10 mouse cellular contexts compared by ENCODE assay signal in the genomic region with DNA sequence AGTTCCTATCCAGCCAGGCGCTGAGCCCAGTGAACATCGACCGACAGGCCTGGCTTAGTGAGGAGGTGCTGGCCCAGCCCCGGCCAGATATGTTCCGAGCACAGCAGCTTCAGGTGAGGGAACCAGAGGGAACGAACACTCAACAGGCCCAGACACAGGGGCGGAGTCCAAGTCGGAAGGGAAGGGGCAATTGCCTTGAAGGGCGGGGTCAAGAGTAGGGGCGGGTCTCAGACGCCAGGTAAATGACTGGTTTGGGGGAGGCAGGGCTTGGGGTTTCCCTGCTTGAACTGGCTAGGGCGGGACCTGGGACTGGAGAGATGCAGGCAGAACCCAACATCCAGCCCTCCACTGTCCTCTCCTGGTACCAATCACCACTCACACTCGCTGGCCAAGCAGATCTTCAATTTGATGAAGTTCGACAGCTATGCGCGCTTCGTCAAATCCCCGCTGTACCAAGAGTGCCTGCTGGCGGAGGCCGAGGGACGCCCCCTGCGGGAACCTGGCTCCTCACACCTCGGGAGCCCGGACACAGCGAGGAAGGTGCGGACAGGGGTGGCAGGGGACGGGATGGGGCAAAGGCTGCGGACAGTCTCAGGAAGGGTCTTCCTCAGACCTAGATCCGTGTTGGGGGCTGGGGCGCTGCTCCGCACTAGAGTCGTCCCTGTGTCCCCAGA. TPM values are rescaled to one million over a fixed set of nuclear protein-coding genes. Genes with fewer than 3 reads are reported as not detected.
DNase-seq lines count a peak whose midpoint lies in the region; ATAC-seq and TF ChIP-seq lines count a peak whose summit lies in the region.
"Had no signal": no experiment of that assay in that cellular context is flagged by ENCODE, and none has a peak within 500 bp of the region (broad histone marks: within the 10 kb centered on the region; RNA-seq: fewer than 3 reads in every experiment).

No protein-coding gene starts in this region.

- H3K27me3 ChIP-seq in liver, embryonic 11.5 days (replicated peaks; ENCODE audit: control insufficient read depth, insufficient read depth, low read length): peaks cover 14% of the 10 kb centered on the region
- H3K27me3 ChIP-seq in liver, postnatal 0 days (ENCODE audit: insufficient read depth, low read length): no peaks in the 10 kb centered on the region
- peaks cover 22% of the 10 kb centered on the region for H3K27me3 ChIP-seq in intestine, embryonic 16.5 days (replicated peaks; ENCODE audit: control insufficient read depth, insufficient read depth, low read length)
- peaks cover 37% of the 10 kb centered on the region for H3K27me3 ChIP-seq in limb, embryonic 14.5 days (ENCODE audit: control insufficient read depth, insufficient read depth, low read length)
- H3K27me3 ChIP-seq in thymus, adult 2 months (ENCODE audit: control insufficient read depth, insufficient read depth, low read length): no peaks in the 10 kb centered on the region

- DNase-seq in liver, embryonic 11.5 days (ENCODE audit: low spot score): no peak
- no peak for DNase-seq in liver, postnatal 0 days
- DNase-seq in embryo, embryonic 11 days: peak; percentile 23
- no peak for DNase-seq in limb, embryonic 14.5 days (ENCODE audit: low spot score)
- DNase-seq in spleen, postnatal 36 days (ENCODE audit: low spot score in 2 of 2): no peak
- DNase-seq in yolk sac, embryonic 10.5 days (ENCODE audit: low spot score): no peak
- DNase-seq in thymus, adult 2 months: no peak
- DNase-seq: right cerebral cortex, postnatal 4 days had no signal

- TF ChIP-seq POLR2A in limb, embryonic 14.5 days (IDR thresholded peaks at IDR 0.05; ENCODE audit: borderline replicate concordance, extremely low read depth, insufficient read depth, insufficient read length): no peak
- TF ChIP-seq POLR2A in thymus, adult 2 months (IDR thresholded peaks at IDR 0.05; ENCODE audit: control insufficient read depth, extremely low read depth, insufficient read depth, low read length, poor library complexity): no peak

- 0 out of 2 replicates have a peak overlapping the region, but pooled peaks have one; percentile 3 for H3K4me2 ChIP-seq in liver, embryonic 11.5 days
- no peak overlapping the region for H3K4me2 ChIP-seq in liver, postnatal 0 days (ENCODE audit: low read depth, low read length)
- 0 out of 2 replicates have a peak overlapping the region, but pooled peaks have one; percentile 7 for H3K4me2 ChIP-seq in intestine, embryonic 16.5 days (ENCODE audit: low read depth, low read length)
- peak overlapping the region; percentile 31 for H3K4me2 ChIP-seq in limb, embryonic 14.5 days (replicated peaks; ENCODE audit: low read depth, low read length, severe bottlenecking)
- H3K4me2 ChIP-seq: hindbrain, embryonic 15.5 days had no signal

- no peak for TF ChIP-seq EP300 in liver, postnatal 0 days (IDR thresholded peaks at IDR 0.05; ENCODE audit: low read depth)

- H3K9me3 ChIP-seq in liver, embryonic 11.5 days (ENCODE audit: control insufficient read depth, low read length): no peaks in the 10 kb centered on the region
- H3K9me3 ChIP-seq in liver, postnatal 0 days (ENCODE audit: low read length): no peaks in the 10 kb centered on the region
- no peaks in the 10 kb centered on the region for H3K9me3 ChIP-seq in intestine, embryonic 16.5 days (ENCODE audit: control insufficient read depth, low read length)
- no peaks in the 10 kb centered on the region for H3K9me3 ChIP-seq in limb, embryonic 14.5 days (ENCODE audit: control insufficient read depth, low read length)
- H3K9me3 ChIP-seq: hindbrain, embryonic 15.5 days had no signal

- no peak overlapping the region for H3K27ac ChIP-seq in liver, embryonic 11.5 days (ENCODE audit: low read depth, low read length)
- no peak overlapping the region for H3K27ac ChIP-seq in liver, postnatal 0 days (ENCODE audit: low read depth)
- no peak overlapping the region for H3K27ac ChIP-seq in intestine, embryonic 16.5 days (ENCODE audit: low read length)
- H3K27ac ChIP-seq in limb, embryonic 14.5 days (replicated peaks; ENCODE audit: low read depth, low read length): no peak overlapping the region
- H3K27ac ChIP-seq in thymus, adult 2 months (ENCODE audit: control insufficient read depth, insufficient read depth, low read length): no peak overlapping the region
- H3K27ac ChIP-seq: hindbrain, embryonic 15.5 days had no signal

- H3K4me1 ChIP-seq in liver, embryonic 11.5 days (replicated peaks; ENCODE audit: control insufficient read depth, insufficient read depth, low read length): no peaks in the 10 kb centered on the region
- H3K4me1 ChIP-seq in liver, postnatal 0 days (ENCODE audit: insufficient read depth): peaks cover 10% of the 10 kb centered on the region
- H3K4me1 ChIP-seq in intestine, embryonic 16.5 days (ENCODE audit: control insufficient read depth, insufficient read depth, low read length): peaks cover 14% of the 10 kb centered on the region
- no peaks in the 10 kb centered on the region for H3K4me1 ChIP-seq in limb, embryonic 14.5 days (ENCODE audit: control insufficient read depth, insufficient read depth, low read length)
- peaks cover 17% of the 10 kb centered on the region for H3K4me1 ChIP-seq in thymus, adult 2 months (replicated peaks; ENCODE audit: control insufficient read depth, insufficient read depth, low read length)
- H3K4me1 ChIP-seq: hindbrain, embryonic 15.5 days had no signal

- TF ChIP-seq CTCF in liver, postnatal 0 days (IDR thresholded peaks at IDR 0.05; ENCODE audit: low read depth): no peak
- no peak for TF ChIP-seq CTCF in thymus, adult 2 months (IDR thresholded peaks at IDR 0.05; ENCODE audit: borderline replicate concordance, control insufficient read depth, extremely low read depth, insufficient read depth, low read length, poor library complexity)

- no peaks in the 10 kb centered on the region for H3K36me3 ChIP-seq in liver, embryonic 11.5 days (ENCODE audit: control insufficient read depth, insufficient read depth, low read length)
- H3K36me3 ChIP-seq in liver, postnatal 0 days (replicated peaks; ENCODE audit: insufficient read depth, low read length): peaks cover 4% of the 10 kb centered on the region; the same call in 1 of the 2 replicates
- no peaks in the 10 kb centered on the region for H3K36me3 ChIP-seq in intestine, embryonic 16.5 days (ENCODE audit: control insufficient read depth, insufficient read depth, low read length)
- H3K36me3 ChIP-seq in limb, embryonic 14.5 days (ENCODE audit: control insufficient read depth, insufficient read depth, low read length): no peaks in the 10 kb centered on the region
- H3K36me3 ChIP-seq in thymus, adult 2 months (ENCODE audit: control insufficient read depth, insufficient read depth, low read length): peaks cover 59% of the 10 kb centered on the region
- H3K36me3 ChIP-seq: hindbrain, embryonic 15.5 days had no signal

- no peak overlapping the region for H3K4me3 ChIP-seq in liver, embryonic 11.5 days (ENCODE audit: low read depth, low read length)
- H3K4me3 ChIP-seq in liver, postnatal 0 days (ENCODE audit: low read depth, low read length): no peak overlapping the region
- peak overlapping the region; percentile 12; the same call in 1 of the 2 replicates for H3K4me3 ChIP-seq in intestine, embryonic 16.5 days (ENCODE audit: low read length)
- H3K4me3 ChIP-seq in limb, embryonic 14.5 days (replicated peaks; ENCODE audit: low read length): no peak overlapping the region
- H3K4me3 ChIP-seq in thymus, adult 2 months (ENCODE audit: control insufficient read depth, insufficient read depth, low read length): no peak overlapping the region
- H3K4me3 ChIP-seq: hindbrain, embryonic 15.5 days had no signal

- no peak for ATAC-seq in liver, embryonic 11.5 days (replicated peaks; ENCODE audit: low FRiP score)
- no peak for ATAC-seq in liver, postnatal 0 days
- peak; percentile 45 for ATAC-seq in intestine, embryonic 16.5 days
- no peak for ATAC-seq in limb, embryonic 14.5 days (ENCODE audit: low FRiP score, low read depth)

- WGBS in liver, embryonic 11.5 days: 46% methylated on average over 32 of the region's 32 CpGs
- 65% methylated on average over 32 of the region's 32 CpGs for WGBS in liver, postnatal 0 days (ENCODE audit: insufficient replicate concordance)
- 4% methylated on average over 32 of the region's 32 CpGs for WGBS in intestine, embryonic 16.5 days
- WGBS in limb, embryonic 14.5 days: 6% methylated on average over 27 of the region's 32 CpGs
- 92% methylated on average over 32 of the region's 32 CpGs for WGBS in thymus, adult 2 months

- no peak overlapping the region for H3K9ac ChIP-seq in liver, embryonic 11.5 days (ENCODE audit: low read depth, low read length)
- no peak overlapping the region for H3K9ac ChIP-seq in liver, postnatal 0 days (replicated peaks)
- H3K9ac ChIP-seq in intestine, embryonic 16.5 days (ENCODE audit: low read depth, low read length): no peak overlapping the region
- H3K9ac ChIP-seq in limb, embryonic 14.5 days (ENCODE audit: low read depth, low read length, severe bottlenecking): 0 out of 2 replicates have a peak overlapping the region, but pooled peaks have one; percentile 16
- H3K9ac ChIP-seq: hindbrain, embryonic 15.5 days had no signal

RNA-seq across cellular contexts. Expression of a gene that starts 9.5 kb away (rescaled TPM):
- 1.2 and 1.9 TPM in 2 replicates for polyA plus RNA-seq in liver, embryonic 11.5 days (2014; fragmentation: Nextera tagmentation; extraction: Ambion mirVana)
- 2.8 and 3.1 TPM in 2 replicates for polyA plus RNA-seq in liver, postnatal 0 days (2015; fragmentation: Nextera tagmentation; extraction: Ambion mirVana)
- polyA plus RNA-seq in intestine, embryonic 16.5 days (2015; fragmentation: Nextera tagmentation; extraction: Ambion mirVana): 0.93 and 1.1 TPM in 2 replicates
- 1.8 and 1.9 TPM in 2 replicates for polyA plus RNA-seq in limb, embryonic 14.5 days (2012; rRNA removed)
- polyA plus RNA-seq in limb, embryonic 14.5 days (2014; fragmentation: Nextera tagmentation; extraction: Ambion mirVana): 1.3 and 2.4 TPM in 2 replicates
- polyA plus RNA-seq in thymus, adult 2 months (2012; rRNA removed): 179 and 220 TPM in 2 replicates

RNA-seq across cellular contexts. Expression of a gene that starts 16.5 kb away (rescaled TPM):
- polyA plus RNA-seq in liver, embryonic 11.5 days (2014; fragmentation: Nextera tagmentation; extraction: Ambion mirVana): 120 and 121 TPM in 2 replicates
- polyA plus RNA-seq in liver, postnatal 0 days (2015; fragmentation: Nextera tagmentation; extraction: Ambion mirVana): 50.5 and 56.0 TPM in 2 replicates
- 121 and 130 TPM in 2 replicates for polyA plus RNA-seq in intestine, embryonic 16.5 days (2015; fragmentation: Nextera tagmentation; extraction: Ambion mirVana)
- 84.4 and 101 TPM in 2 replicates for polyA plus RNA-seq in limb, embryonic 14.5 days (2012; rRNA removed)
- 92.9 and 101 TPM in 2 replicates for polyA plus RNA-seq in limb, embryonic 14.5 days (2014; fragmentation: Nextera tagmentation; extraction: Ambion mirVana)
- polyA plus RNA-seq in thymus, adult 2 months (2012; rRNA removed): 134 and 139 TPM in 2 replicates

RNA-seq across cellular contexts. Expression of a gene that starts 18.9 kb away (rescaled TPM):
- not detected in 2 replicates for polyA plus RNA-seq in liver, embryonic 11.5 days (2014; fragmentation: Nextera tagmentation; extraction: Ambion mirVana)
- not detected in 2 replicates for polyA plus RNA-seq in liver, postnatal 0 days (2015; fragmentation: Nextera tagmentation; extraction: Ambion mirVana)
- 0.07 TPM in 1 of 2 replicates, not detected in the other for polyA plus RNA-seq in intestine, embryonic 16.5 days (2015; fragmentation: Nextera tagmentation; extraction: Ambion mirVana)
- polyA plus RNA-seq in limb, embryonic 14.5 days (2012; rRNA removed): not detected in 2 replicates
- polyA plus RNA-seq in limb, embryonic 14.5 days (2014; fragmentation: Nextera tagmentation; extraction: Ambion mirVana): not detected in 2 replicates
- 0.83 and 6.0 TPM in 2 replicates for polyA plus RNA-seq in thymus, adult 2 months (2012; rRNA removed)

RNA-seq across cellular contexts. Expression of a gene that starts 36.0 kb away (rescaled TPM):
- polyA plus RNA-seq in liver, embryonic 11.5 days (2014; fragmentation: Nextera tagmentation; extraction: Ambion mirVana): not detected in 2 replicates
- not detected in 2 replicates for polyA plus RNA-seq in liver, postnatal 0 days (2015; fragmentation: Nextera tagmentation; extraction: Ambion mirVana)
- polyA plus RNA-seq in intestine, embryonic 16.5 days (2015; fragmentation: Nextera tagmentation; extraction: Ambion mirVana): not detected in 2 replicates
- 0.52 TPM in 1 of 2 replicates, not detected in the other for polyA plus RNA-seq in limb, embryonic 14.5 days (2012; rRNA removed)
- polyA plus RNA-seq in limb, embryonic 14.5 days (2014; fragmentation: Nextera tagmentation; extraction: Ambion mirVana): not detected in 2 replicates
- polyA plus RNA-seq in thymus, adult 2 months (2012; rRNA removed): not detected in 2 replicates

RNA-seq across cellular contexts. Expression of a gene that starts 47.5 kb away (rescaled TPM):
- polyA plus RNA-seq in liver, embryonic 11.5 days (2014; fragmentation: Nextera tagmentation; extraction: Ambion mirVana): 62.3 and 63.4 TPM in 2 replicates
- polyA plus RNA-seq in liver, postnatal 0 days (2015; fragmentation: Nextera tagmentation; extraction: Ambion mirVana): 403 and 418 TPM in 2 replicates
- polyA plus RNA-seq in intestine, embryonic 16.5 days (2015; fragmentation: Nextera tagmentation; extraction: Ambion mirVana): 1.1 and 4.0 TPM in 2 replicates
- polyA plus RNA-seq in limb, embryonic 14.5 days (2012; rRNA removed): 0.09 and 0.11 TPM in 2 replicates
- not detected in 2 replicates for polyA plus RNA-seq in limb, embryonic 14.5 days (2014; fragmentation: Nextera tagmentation; extraction: Ambion mirVana)
- 0.39 and 1.6 TPM in 2 replicates for polyA plus RNA-seq in thymus, adult 2 months (2012; rRNA removed)

Comparison
In these comparisons a context has a peak if more than half of its experiments do, and no peak if none do; other contexts are left out.
1. RNA of a gene that starts 9.5 kb away (polyA plus RNA-seq): 179 to 220 TPM in thymus, adult 2 months; 2.8 to 3.1 TPM in liver, postnatal 0 days, 1.3 to 2.4 TPM in limb, embryonic 14.5 days, 1.2 to 1.9 TPM in liver, embryonic 11.5 days and 0.93 to 1.1 TPM in intestine, embryonic 16.5 days; every median in the first group is over 10 times any median in the second.